Comparison of ENCODE assay signal across 8 mouse cellular contexts in the genomic region with DNA sequence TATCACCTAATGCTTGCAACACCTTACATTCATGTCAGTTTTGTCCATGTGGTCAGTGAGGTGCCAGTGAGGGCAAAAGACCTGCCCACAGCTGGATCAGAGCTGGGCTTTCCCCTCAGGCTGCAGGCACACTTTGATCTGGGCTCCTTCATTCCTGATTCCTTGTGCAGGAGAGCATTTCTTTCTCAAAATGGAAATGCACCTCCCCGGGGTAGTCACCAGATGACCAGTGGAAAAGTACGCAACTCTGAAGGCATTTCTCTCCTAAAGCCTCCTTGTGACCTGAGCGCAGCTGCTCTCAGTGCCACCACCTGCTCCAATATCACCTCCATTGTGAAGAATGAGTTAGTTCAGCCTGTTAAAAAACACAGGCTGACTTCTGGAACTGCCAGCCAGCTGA. TPM values are rescaled to one million over a fixed set of nuclear protein-coding genes. Genes with fewer than 3 reads are reported as not detected.
A peak's percentile ranks its signal among the peaks of the same experiment; 100 is the strongest.
DNase-seq lines count a peak whose midpoint lies in the region; ATAC-seq lines count a peak whose summit lies in the region.

A gene (plus strand): TSS at position 301 of the 400 bp plus-strand sequence.

- H3K4me2 ChIP-seq in forebrain, embryonic 16.5 days (ENCODE audit: low read length), result peak within 1 kb of the TSS; percentile 72
- H3K4me2 ChIP-seq in hindbrain, embryonic 13.5 days, result peak within 1 kb of the TSS; percentile 65
- peak within 1 kb of the TSS; percentile 82 for H3K4me2 ChIP-seq in neural tube, embryonic 12.5 days (replicated peaks)

- no peaks in the 10 kb centered on the region for H3K36me3 ChIP-seq in forebrain, embryonic 16.5 days (ENCODE audit: control insufficient read depth, insufficient read depth)
- no peaks in the 10 kb centered on the region for H3K36me3 ChIP-seq in hindbrain, embryonic 13.5 days
- H3K36me3 ChIP-seq in neural tube, embryonic 12.5 days, result no peaks in the 10 kb centered on the region

- no peak for ATAC-seq in activated CD4-positive, CD25-positive, alpha-beta regulatory T cell, adult 4 months
- no peak for ATAC-seq in forebrain, embryonic 16.5 days
- ATAC-seq in hindbrain, embryonic 13.5 days (ENCODE audit: low FRiP score), result no peak
- no peak for ATAC-seq in neural tube, embryonic 12.5 days (ENCODE audit: low FRiP score, low read depth)

- H3K9me3 ChIP-seq in forebrain, embryonic 16.5 days (ENCODE audit: control insufficient read depth, low read length), result no peaks in the 10 kb centered on the region
- no peaks in the 10 kb centered on the region for H3K9me3 ChIP-seq in hindbrain, embryonic 13.5 days
- H3K9me3 ChIP-seq in neural tube, embryonic 12.5 days, result no peaks in the 10 kb centered on the region

- H3K4me1 ChIP-seq in forebrain, embryonic 16.5 days (replicated peaks; ENCODE audit: control insufficient read depth, insufficient read depth, low read length), result peaks cover 30% of the 10 kb centered on the region
- H3K4me1 ChIP-seq in hindbrain, embryonic 13.5 days (replicated peaks), result peaks cover 39% of the 10 kb centered on the region
- H3K4me1 ChIP-seq in neural tube, embryonic 12.5 days, result peaks cover 30% of the 10 kb centered on the region

- DNase-seq in adrenal gland, adult 18-20 months (ENCODE audit: low spot score in 2 of 2), result no peak
- DNase-seq in adrenal gland, adult (ENCODE audit: inconsistent age in 2 of 2, low spot score in 1 of 2), result no peak
- DNase-seq in left cerebral cortex, postnatal 36 days (ENCODE audit: low spot score in 2 of 2), result no peak
- DNase-seq in right cerebral cortex, postnatal 25 days, result no peak

- H3K27me3 ChIP-seq in forebrain, embryonic 16.5 days (replicated peaks; ENCODE audit: control insufficient read depth, insufficient read depth, low read length), result no peaks in the 10 kb centered on the region
- H3K27me3 ChIP-seq in hindbrain, embryonic 13.5 days, result no peaks in the 10 kb centered on the region
- no peaks in the 10 kb centered on the region for H3K27me3 ChIP-seq in neural tube, embryonic 12.5 days (replicated peaks)

- peak within 1 kb of the TSS; percentile 84 for H3K9ac ChIP-seq in forebrain, embryonic 16.5 days (replicated peaks; ENCODE audit: low read depth, low read length)
- peak within 1 kb of the TSS; percentile 87 for H3K9ac ChIP-seq in hindbrain, embryonic 13.5 days
- peak within 1 kb of the TSS; percentile 67 for H3K9ac ChIP-seq in neural tube, embryonic 12.5 days

- intact Hi-C loops in left cerebral cortex, postnatal 36 days (cut with DNase I), result loop anchor here (5.0 kb wide), 1 partner anchor 86 kb away; no protein-coding TSS in a partner anchor

- peak within 1 kb of the TSS; percentile 65; the same call in 1 of the 2 replicates for H3K27ac ChIP-seq in forebrain, embryonic 16.5 days (ENCODE audit: low read length)
- peak within 1 kb of the TSS; percentile 91 for H3K27ac ChIP-seq in hindbrain, embryonic 13.5 days
- H3K27ac ChIP-seq in neural tube, embryonic 12.5 days, result no peak within 1 kb of the TSS; the same call in 1 of the 2 replicates

- H3K4me3 ChIP-seq in forebrain, embryonic 16.5 days (replicated peaks; ENCODE audit: low read length), result peak within 1 kb of the TSS; percentile 58
- peak within 1 kb of the TSS; percentile 64 for H3K4me3 ChIP-seq in hindbrain, embryonic 13.5 days
- H3K4me3 ChIP-seq in neural tube, embryonic 12.5 days, result peak within 1 kb of the TSS; percentile 76

- 53% methylated on average over 3 of the region's 3 CpGs for WGBS in forebrain, embryonic 16.5 days
- 60% methylated on average over 3 of the region's 3 CpGs for WGBS in hindbrain, embryonic 13.5 days
- 65% methylated on average over 3 of the region's 3 CpGs for WGBS in neural tube, embryonic 12.5 days

RNA-seq across cellular contexts. Expression of the gene that starts here (rescaled TPM):
- total RNA-seq in adrenal gland, adult 18-20 months (2021), result 100 to 1,000 TPM; 200 to 219 TPM
- polyA plus RNA-seq in activated CD4-positive, CD25-positive, alpha-beta regulatory T cell, adult 4 months (2017; shearing (Covaris generic)), result 10 to 100 TPM; 18.3 to 22.0 TPM
- polyA plus RNA-seq in forebrain, embryonic 16.5 days (2015; fragmentation: Nextera tagmentation; extraction: Ambion mirVana), result 51.7 and 51.9 TPM in 2 replicates
- 36.6 and 37.9 TPM in 2 replicates for polyA plus RNA-seq in hindbrain, embryonic 13.5 days (2015; fragmentation: Nextera tagmentation; extraction: Ambion mirVana)
- 100 to 1,000 TPM; 293 to 299 TPM for total RNA-seq in left cerebral cortex, postnatal 36 days (2021)
- 105 and 123 TPM in 2 replicates for polyA plus RNA-seq in neural tube, embryonic 12.5 days (2016; fragmentation: Nextera tagmentation; extraction: Ambion mirVana)
